Mouse (Mus musculus): Measurements from ENCODE around the gene Nubpl. TPM values are rescaled to one million over a fixed set of nuclear protein-coding genes. Genes with fewer than 3 reads are reported as not detected.

Nubpl gene
- polyA plus RNA-seq, 1 experiment from 2014 or later: 4.3 TPM

DNA sequence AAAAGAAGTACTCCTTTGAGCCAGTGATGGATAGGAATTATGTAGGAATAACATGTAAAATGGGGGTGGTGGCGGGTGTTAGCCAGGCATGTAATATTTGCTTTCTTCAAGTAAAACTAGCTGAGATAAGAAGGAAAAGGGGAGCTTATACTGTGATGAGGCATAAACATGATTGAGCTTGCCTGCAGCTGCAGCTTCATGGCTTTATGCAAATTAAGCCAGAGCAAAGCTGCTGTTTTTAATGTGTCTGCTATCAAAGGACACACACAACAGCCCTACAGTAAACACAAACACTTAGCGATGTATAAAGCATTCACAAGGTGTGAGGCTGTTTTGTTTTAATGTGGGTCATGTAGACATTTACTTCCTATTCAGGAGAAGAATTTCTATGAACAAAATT is 196.4 kb downstream of the Nubpl start:
- Histone ChIP-seq H3K4me1 (replicated peaks) (no peaks in the 10 kb centered on the region), H3K4me2 (no peak overlapping the region), H3K9me3 (replicated peaks) (no peaks in the 10 kb centered on the region), H3K27me3 (no peaks in the 10 kb centered on the region), H3K27ac (replicated peaks) (no peak overlapping the region), H3K4me3 (replicated peaks) (no peak overlapping the region), H3K36me3 (replicated peaks) (no peaks in the 10 kb centered on the region), H3K9ac (no peak overlapping the region)
- 72% methylated on average over 2 of the region's 2 CpGs for WGBS (ENCODE audit: insufficient replicate concordance)
- no peak for ATAC-seq (ENCODE audit: insufficient read depth)

DNA sequence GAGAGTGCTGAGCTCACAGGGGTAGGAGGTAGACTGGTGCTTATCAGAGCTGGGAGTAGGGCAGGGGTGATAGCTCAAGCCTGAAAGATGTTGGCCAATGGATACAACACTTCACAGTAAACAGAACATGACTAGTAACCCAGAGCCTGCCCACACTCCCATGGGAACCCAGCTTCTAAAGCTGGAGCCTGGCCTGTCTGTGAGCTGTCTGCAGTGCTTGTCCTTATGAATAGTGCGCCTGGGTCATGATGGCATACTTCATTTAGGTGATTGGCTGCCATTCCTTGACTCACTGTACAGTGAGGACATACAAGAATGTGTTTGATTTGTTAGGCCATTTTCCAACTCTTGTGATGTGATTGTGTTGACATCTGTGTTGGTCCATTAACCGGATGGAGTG is 200.5 kb downstream of the Nubpl start:
- WGBS (ENCODE audit: insufficient replicate concordance): 58% methylated on average over 2 of the region's 2 CpGs
- ATAC-seq (ENCODE audit: insufficient read depth): no peak
- no peaks in the 10 kb centered on the region for H3K9me3 ChIP-seq (replicated peaks)
- no peaks in the 10 kb centered on the region for H3K36me3 ChIP-seq (replicated peaks)
- no peaks in the 10 kb centered on the region for H3K4me1 ChIP-seq (replicated peaks)
- H3K4me3 ChIP-seq (replicated peaks): no peak overlapping the region
- H3K9ac ChIP-seq: no peak overlapping the region
- no peak overlapping the region for H3K4me2 ChIP-seq
- no peak overlapping the region for H3K27ac ChIP-seq (replicated peaks)
- H3K27me3 ChIP-seq: no peaks in the 10 kb centered on the region

DNA sequence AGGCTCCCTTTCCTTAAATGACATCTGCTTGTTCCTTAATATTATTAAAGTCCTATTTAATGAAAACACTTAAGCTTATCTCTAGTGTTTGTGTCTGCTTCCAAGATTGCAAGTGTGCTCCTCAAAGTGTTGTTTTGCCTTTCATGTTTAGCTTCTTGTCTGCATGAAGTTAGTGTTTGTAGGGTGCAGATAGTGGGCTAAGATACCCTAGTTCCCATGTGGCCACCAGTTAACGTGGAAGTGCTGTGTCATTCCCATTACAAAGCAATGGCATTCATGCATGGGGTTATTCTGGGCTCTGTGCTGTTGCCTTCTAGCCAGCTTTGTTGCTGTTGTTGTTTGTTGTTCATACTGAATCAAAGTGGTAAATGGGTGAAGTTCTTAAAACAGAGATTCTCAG is 201.1 kb downstream of the Nubpl start:
- no peaks in the 10 kb centered on the region for H3K36me3 ChIP-seq (replicated peaks)
- H3K4me1 ChIP-seq (replicated peaks): no peaks in the 10 kb centered on the region
- H3K27ac ChIP-seq (replicated peaks): no peak overlapping the region
- 2% methylated on average over 1 of the region's 1 CpGs for WGBS (ENCODE audit: insufficient replicate concordance)
- H3K4me3 ChIP-seq (replicated peaks): no peak overlapping the region
- no peak for ATAC-seq (ENCODE audit: insufficient read depth)
- no peak overlapping the region for H3K4me2 ChIP-seq
- H3K27me3 ChIP-seq: no peaks in the 10 kb centered on the region
- H3K9me3 ChIP-seq (replicated peaks): no peaks in the 10 kb centered on the region
- H3K9ac ChIP-seq: no peak overlapping the region

DNA sequence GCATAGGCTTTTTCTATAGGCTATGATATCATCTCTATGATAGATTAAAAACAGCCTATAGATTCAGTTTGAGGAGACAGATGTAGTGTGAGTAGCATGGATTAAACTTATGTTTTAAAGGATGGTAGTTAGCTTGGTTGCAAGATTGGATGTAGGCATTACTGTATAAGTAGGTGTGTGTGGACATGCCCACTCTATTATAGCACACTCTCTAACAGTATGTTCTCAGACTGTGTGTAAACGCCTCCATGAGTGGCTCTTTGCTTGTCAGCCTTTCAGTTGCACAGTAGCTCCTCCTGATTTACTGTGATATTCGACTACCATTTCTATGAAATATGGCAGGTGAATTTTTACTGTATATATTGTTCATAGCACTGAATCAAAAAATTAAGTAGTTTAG is 205.4 kb downstream of the Nubpl start:
- no peaks in the 10 kb centered on the region for H3K36me3 ChIP-seq (replicated peaks)
- WGBS (ENCODE audit: insufficient replicate concordance): 60% methylated on average over 2 of the region's 2 CpGs
- no peak overlapping the region for H3K9ac ChIP-seq
- no peak for ATAC-seq (ENCODE audit: insufficient read depth)
- H3K4me2 ChIP-seq: no peak overlapping the region
- H3K9me3 ChIP-seq (replicated peaks): no peaks in the 10 kb centered on the region
- no peak overlapping the region for H3K27ac ChIP-seq (replicated peaks)
- H3K27me3 ChIP-seq: no peaks in the 10 kb centered on the region
- H3K4me1 ChIP-seq (replicated peaks): no peaks in the 10 kb centered on the region
- no peak overlapping the region for H3K4me3 ChIP-seq (replicated peaks)

DNA sequence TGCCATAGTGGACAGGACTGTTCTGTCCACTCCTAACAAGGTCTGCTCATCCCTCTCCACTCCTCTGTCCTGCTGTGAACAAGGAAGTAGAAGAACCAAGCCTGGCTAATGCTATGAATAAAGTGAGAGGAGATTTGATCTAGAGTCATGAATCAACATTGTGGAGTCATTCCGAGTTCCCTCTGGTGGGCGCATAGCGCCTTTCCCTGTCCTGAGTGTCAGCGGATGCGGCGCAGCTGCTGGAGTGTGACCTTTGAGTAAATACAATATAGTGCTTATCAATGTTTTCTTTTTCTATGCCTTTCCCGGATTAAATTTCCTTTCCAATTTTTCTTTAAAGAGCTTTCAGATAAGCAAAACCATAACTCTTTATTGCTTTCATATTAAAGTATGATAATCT is 208.8 kb downstream of the Nubpl start:
- WGBS (ENCODE audit: insufficient replicate concordance): 85% methylated on average over 7 of the region's 7 CpGs
- H3K4me1 ChIP-seq (replicated peaks): 0 out of 2 replicates have a peak, but pooled peaks cover 4% of the 10 kb centered on the region

DNA sequence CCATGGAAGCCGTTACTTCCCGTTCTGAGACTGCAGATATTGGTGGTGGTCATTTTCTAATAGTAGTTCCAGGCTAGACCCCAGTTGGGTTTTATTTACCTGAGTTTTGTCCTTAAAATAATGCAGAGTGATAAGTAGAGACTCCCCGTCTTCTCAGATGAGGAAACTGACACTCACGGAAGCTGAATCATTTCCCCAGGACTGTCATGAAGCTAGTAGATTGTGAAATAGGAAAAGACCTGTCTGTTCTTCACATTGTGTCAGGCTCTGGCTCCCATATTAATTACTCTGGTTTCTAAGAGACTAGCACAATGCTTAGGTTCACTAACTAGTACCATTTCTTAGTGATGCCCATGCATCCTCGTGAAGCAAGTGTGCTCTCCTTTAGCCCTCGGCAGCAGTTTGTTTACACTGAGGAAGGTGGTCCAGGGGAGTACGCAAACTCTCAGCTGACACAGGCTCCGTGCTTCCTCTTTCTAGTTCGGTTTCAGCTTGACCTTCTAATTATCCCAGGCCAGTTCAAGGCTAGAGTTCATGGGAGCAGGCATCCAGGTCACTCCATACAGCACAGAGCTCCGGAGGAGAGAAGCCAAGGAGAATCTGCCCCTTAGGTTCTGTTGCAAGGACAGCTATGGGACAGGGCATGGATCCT is 209.9 kb downstream of the Nubpl start:
- no peaks in the 10 kb centered on the region for H3K36me3 ChIP-seq (replicated peaks)
- H3K4me1 ChIP-seq (replicated peaks): 0 out of 2 replicates have a peak, but pooled peaks cover 4% of the 10 kb centered on the region
- H3K27ac ChIP-seq (replicated peaks): no peak overlapping the region
- H3K27me3 ChIP-seq: no peaks in the 10 kb centered on the region
- ATAC-seq (ENCODE audit: insufficient read depth): no peak
- no peak overlapping the region for H3K9ac ChIP-seq
- no peak overlapping the region for H3K4me3 ChIP-seq (replicated peaks)
- no peaks in the 10 kb centered on the region for H3K9me3 ChIP-seq (replicated peaks)
- no peak overlapping the region for H3K4me2 ChIP-seq
- 41% methylated on average over 10 of the region's 10 CpGs for WGBS (ENCODE audit: insufficient replicate concordance)

More for the DNA sequence above, 208.8 kb downstream of the Nubpl start:
- H3K36me3 ChIP-seq (replicated peaks): no peaks in the 10 kb centered on the region
- no peak overlapping the region for H3K9ac ChIP-seq
- ATAC-seq (ENCODE audit: insufficient read depth): no peak
- H3K4me3 ChIP-seq (replicated peaks): no peak overlapping the region
- no peaks in the 10 kb centered on the region for H3K9me3 ChIP-seq (replicated peaks)
- no peaks in the 10 kb centered on the region for H3K27me3 ChIP-seq
- no peak overlapping the region for H3K27ac ChIP-seq (replicated peaks)
- no peak overlapping the region for H3K4me2 ChIP-seq

DNA sequence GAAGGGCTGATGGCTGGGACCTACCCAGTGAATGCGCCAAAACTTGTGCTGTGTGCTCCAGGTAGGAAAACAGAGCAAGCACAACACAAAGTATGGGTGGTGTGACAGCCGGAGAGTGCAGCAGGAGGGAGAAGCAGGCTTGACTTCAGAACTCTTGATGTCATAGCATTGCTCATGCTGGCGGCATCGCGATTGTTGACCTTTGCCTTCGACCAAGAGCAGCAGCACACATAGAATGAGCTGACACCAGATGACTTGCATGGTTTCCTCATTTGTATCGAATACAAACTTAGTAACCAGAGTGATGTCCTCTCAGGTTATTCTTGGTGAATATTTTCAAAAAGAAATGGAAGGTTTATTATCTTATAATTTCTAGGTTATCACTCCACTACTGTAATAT is 211.1 kb downstream of the Nubpl start:
- Histone ChIP-seq H3K27ac (replicated peaks) (no peak overlapping the region), H3K36me3 (replicated peaks) (no peaks in the 10 kb centered on the region), H3K27me3 (no peaks in the 10 kb centered on the region), H3K4me3 (replicated peaks) (no peak overlapping the region), H3K9ac (no peak overlapping the region), H3K4me2 (no peak overlapping the region), H3K4me1 (replicated peaks) (0 out of 2 replicates have a peak, but pooled peaks cover 4% of the 10 kb centered on the region), H3K9me3 (replicated peaks) (no peaks in the 10 kb centered on the region)
- no peak for ATAC-seq (ENCODE audit: insufficient read depth)
- 73% methylated on average over 7 of the region's 7 CpGs for WGBS (ENCODE audit: insufficient replicate concordance)

DNA sequence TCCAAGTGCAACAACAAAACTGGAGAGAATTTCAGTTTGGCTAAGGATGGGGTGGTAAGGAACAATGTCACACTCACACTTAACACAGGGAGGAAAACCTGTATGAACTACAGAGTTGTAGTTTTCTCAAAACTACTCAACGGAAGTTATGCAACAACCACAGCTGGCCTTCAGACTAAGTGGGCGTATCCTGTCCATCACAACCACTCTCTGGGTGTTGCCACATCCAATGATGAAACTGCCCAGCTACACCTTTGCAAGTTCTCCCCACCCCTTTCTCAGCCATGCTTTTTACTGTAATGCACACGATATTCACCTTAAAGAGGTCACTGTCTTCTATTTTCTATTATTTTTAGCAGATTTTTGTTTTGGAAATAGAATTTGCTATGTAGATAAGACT is 217.3 kb downstream of the Nubpl start:
- Histone ChIP-seq H3K4me1 (replicated peaks) (no peaks in the 10 kb centered on the region), H3K27me3 (no peaks in the 10 kb centered on the region), H3K9ac (no peak overlapping the region), H3K36me3 (replicated peaks) (no peaks in the 10 kb centered on the region), H3K4me3 (replicated peaks) (no peak overlapping the region), H3K9me3 (replicated peaks) (no peaks in the 10 kb centered on the region), H3K27ac (replicated peaks) (no peak overlapping the region), H3K4me2 (no peak overlapping the region)
- WGBS (ENCODE audit: insufficient replicate concordance): 49% methylated on average over 3 of the region's 3 CpGs
- no peak for ATAC-seq (ENCODE audit: insufficient read depth)

DNA sequence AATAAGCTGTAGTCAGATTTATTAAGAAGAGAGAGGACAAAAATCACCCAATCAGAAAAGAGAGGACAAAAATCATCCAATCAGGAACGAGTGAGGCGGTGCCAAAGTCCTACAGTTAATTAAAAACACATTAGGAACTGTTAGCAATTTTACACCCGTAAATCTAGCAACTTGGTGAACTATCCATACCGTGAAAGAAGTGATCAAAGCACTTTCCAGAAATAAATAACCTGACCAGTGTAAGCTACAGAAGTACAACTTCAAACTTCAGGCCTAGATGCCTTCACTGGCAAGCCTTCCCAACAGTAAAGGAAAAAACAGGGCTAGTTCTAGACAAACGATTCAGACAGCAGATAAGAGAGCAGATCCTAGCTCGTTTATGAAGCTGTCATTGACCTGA is 220.1 kb downstream of the Nubpl start:
- no peak for ATAC-seq (ENCODE audit: insufficient read depth)

DNA sequence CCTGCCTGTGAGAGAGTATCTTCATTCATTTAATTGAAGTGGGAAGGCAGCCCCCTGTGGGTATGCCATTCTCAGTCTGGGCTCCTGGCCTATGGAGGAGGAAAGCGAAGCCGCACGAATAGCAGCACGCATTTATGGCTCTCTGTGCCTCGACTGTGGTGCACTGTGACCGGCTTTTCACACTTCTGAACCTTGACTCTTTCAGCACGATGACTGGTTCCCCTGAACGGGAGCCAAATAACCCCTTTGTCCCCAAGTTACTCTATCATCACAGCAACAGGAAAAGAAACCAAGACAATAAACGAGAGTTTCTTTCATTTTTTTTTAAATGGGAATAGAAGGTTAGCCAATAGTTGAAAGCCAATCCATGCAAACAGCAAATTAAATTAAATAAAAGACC is 220.9 kb downstream of the Nubpl start:
- H3K4me2 ChIP-seq: no peak overlapping the region

More for the DNA sequence above, 220.1 kb downstream of the Nubpl start:
- no peak overlapping the region for H3K27ac ChIP-seq (replicated peaks)
- no peak overlapping the region for H3K4me2 ChIP-seq
- no peaks in the 10 kb centered on the region for H3K27me3 ChIP-seq
- H3K36me3 ChIP-seq (replicated peaks): no peaks in the 10 kb centered on the region
- no peak overlapping the region for H3K4me3 ChIP-seq (replicated peaks)
- H3K9me3 ChIP-seq (replicated peaks): no peaks in the 10 kb centered on the region
- no peaks in the 10 kb centered on the region for H3K4me1 ChIP-seq (replicated peaks)
- 59% methylated on average over 6 of the region's 6 CpGs for WGBS (ENCODE audit: insufficient replicate concordance)
- H3K9ac ChIP-seq: no peak overlapping the region

DNA sequence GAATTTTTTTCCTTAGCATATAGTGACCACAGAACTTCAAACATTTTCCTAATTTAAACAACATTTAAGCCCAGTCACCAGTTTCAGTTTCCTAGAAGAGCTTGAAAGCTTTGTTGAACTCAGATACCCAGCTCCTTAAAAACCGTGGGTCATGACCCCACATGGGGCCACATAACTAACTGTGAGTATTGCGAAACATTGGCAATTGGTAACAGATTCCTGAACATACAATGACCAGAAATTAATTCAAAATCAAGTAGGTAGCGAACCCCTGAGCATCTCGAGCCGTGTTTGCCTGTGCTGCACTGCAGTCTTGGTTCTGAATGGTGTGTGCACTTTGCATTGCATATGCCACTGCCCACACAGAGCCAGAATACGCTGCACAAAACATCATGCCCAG is 221.6 kb downstream of the Nubpl start:
- no peaks in the 10 kb centered on the region for H3K4me1 ChIP-seq (replicated peaks)
- H3K4me2 ChIP-seq: no peak overlapping the region
- H3K9ac ChIP-seq: no peak overlapping the region
- H3K27ac ChIP-seq (replicated peaks): no peak overlapping the region
- H3K9me3 ChIP-seq (replicated peaks): no peaks in the 10 kb centered on the region
- H3K36me3 ChIP-seq (replicated peaks): no peaks in the 10 kb centered on the region
- no peak for ATAC-seq (ENCODE audit: insufficient read depth)
- WGBS (ENCODE audit: insufficient replicate concordance): 67% methylated on average over 6 of the region's 6 CpGs
- H3K4me3 ChIP-seq (replicated peaks): no peak overlapping the region
- no peaks in the 10 kb centered on the region for H3K27me3 ChIP-seq

More for the DNA sequence above, 220.9 kb downstream of the Nubpl start:
- Histone ChIP-seq H3K27me3 (no peaks in the 10 kb centered on the region), H3K4me3 (replicated peaks) (no peak overlapping the region), H3K27ac (replicated peaks) (no peak overlapping the region), H3K9ac (no peak overlapping the region), H3K36me3 (replicated peaks) (no peaks in the 10 kb centered on the region), H3K4me1 (replicated peaks) (no peaks in the 10 kb centered on the region), H3K9me3 (replicated peaks) (no peaks in the 10 kb centered on the region)
- no peak for ATAC-seq (ENCODE audit: insufficient read depth)
- 68% methylated on average over 9 of the region's 9 CpGs for WGBS (ENCODE audit: insufficient replicate concordance)

DNA sequence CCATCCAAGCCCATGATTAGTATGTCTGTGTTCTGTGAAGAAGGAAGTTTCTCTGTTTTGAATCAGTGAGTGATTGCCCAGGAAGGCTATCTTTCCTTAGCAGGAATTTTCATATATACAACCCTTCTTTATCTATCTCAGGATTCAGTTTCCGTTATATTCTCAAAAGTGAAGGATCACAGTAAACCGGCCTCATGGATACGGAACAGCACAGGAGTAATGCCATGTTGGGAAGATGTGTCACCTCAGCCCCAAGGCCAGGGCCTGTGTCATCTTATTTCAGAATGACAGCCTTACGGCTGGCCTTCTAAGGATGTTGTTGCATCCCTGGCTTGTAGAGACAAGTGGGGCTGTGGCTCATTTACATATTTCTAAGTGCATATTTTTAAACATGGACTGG is 231.0 kb downstream of the Nubpl start:
- WGBS (ENCODE audit: insufficient replicate concordance): 74% methylated on average over 4 of the region's 4 CpGs
- no peaks in the 10 kb centered on the region for H3K9me3 ChIP-seq (replicated peaks)
- H3K9ac ChIP-seq: no peak overlapping the region
- H3K4me3 ChIP-seq (replicated peaks): no peak overlapping the region
- no peaks in the 10 kb centered on the region for H3K4me1 ChIP-seq (replicated peaks)
- no peak for ATAC-seq (ENCODE audit: insufficient read depth)
- H3K27ac ChIP-seq (replicated peaks): no peak overlapping the region
- H3K27me3 ChIP-seq: no peaks in the 10 kb centered on the region
- no peaks in the 10 kb centered on the region for H3K36me3 ChIP-seq (replicated peaks)
- no peak overlapping the region for H3K4me2 ChIP-seq
